Mouse (Mus musculus) right cerebral cortex, adult 2 months (tissue): ENCODE measurements around the gene Mllt3.

Source experiments
- DNase-seq, 2 experiments: peaks; one replicate each; pipeline ENCODE4 v3.0.0; 2021 to 2022; ENCODE audit warnings: low spot score in 2 of 2

The Mllt3 gene

GRCm38 (mm10) chr4:87826336-87826735 lies 206.8 kb downstream of the Mllt3 start:
- DNase-seq = no peak

GRCm38 (mm10) chr4:87823623-87824022 lies 209.5 kb downstream of the Mllt3 start:
- DNase-seq = no peak

GRCm38 (mm10) chr4:87823191-87823590 lies 210.0 kb downstream of the Mllt3 start:
- DNase-seq = no peak

- no peak for DNase-seq
Measured at GRCm38 (mm10) chr4:87820911-87821310, 212.3 kb downstream of the Mllt3 start.

DNA sequence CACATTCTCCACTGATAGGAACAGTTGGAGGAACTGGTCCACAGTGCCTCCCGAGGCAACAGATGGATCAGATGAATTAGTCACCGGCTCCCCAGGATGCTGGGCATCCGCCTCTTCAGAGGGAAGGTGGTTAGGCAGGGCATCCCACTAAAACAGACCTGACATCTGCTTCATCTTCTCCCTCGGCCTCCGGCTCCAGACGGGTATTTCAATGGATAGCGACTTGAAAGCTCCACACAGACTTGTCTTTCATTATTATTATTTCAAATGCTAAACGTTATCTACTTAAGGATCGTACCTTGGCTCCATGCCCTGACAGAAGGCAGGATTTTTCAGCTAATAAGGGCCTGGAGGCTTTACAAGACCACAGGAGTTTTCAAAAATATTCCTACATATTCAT lies 214.0 kb downstream of the Mllt3 start:
- peak; percentile 35 to 44 for DNase-seq

GRCm38 (mm10) chr4:87818276-87818675 lies 214.9 kb downstream of the Mllt3 start:
- no peak for DNase-seq

GRCm38 (mm10) chr4:87815465-87816108 lies 217.6 kb downstream of the Mllt3 start:
- DNase-seq = no peak

DNA sequence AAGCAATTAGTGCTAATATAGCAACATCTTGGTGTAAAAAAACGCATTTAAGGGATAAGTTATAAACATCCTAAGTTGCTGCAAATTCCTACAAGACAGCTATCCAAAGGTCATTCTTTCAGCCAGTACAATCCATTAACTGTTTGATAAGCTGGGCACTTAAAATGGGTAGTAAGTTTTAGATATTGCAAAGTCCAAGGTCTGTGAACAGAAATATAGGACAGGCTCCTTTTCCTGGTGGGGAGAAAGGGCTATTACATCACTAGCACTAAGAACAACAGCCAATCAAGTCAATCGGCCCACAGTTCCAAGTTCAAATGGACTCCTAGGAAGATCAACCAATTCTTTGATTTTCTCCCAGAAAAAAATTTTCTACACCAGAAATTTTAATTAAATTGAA lies 221.3 kb downstream of the Mllt3 start:
- DNase-seq = no peak

DNA sequence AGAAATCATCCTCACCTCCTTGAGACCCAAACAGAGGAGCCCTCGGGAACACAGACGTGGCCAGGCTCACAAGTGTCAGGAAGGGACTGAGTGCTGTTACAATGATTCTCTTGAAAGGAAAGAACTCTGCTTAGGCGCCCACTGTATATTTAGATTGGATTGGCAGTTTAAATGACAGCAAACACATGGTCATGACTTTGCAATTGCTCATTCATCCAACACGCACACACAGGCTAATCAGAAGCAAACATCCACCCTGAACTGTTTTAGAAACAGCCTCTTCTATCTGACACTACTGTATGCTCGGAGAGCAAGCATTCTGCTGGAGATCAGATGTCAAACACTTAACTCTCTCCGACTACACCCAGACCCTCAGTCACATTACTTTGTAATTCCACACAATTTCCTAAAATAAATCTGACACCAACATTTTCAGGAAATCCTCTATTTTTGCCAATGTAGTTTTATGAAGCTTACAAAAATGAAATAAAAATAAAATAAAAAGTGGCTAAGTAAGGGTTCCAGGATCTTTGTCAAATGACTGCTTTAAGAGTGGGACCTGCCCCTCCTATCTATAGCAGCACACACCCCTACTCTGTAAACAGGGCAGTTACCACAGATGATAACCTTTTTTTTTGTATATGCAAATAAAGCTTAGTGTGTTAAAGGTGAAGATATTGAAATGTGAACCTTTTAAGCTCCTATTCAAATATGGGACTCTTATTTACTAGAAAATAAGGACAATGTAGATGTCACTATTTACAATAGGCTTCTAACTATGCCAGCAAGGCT lies 226.8 kb downstream of the Mllt3 start:
- no peak for DNase-seq

DNA sequence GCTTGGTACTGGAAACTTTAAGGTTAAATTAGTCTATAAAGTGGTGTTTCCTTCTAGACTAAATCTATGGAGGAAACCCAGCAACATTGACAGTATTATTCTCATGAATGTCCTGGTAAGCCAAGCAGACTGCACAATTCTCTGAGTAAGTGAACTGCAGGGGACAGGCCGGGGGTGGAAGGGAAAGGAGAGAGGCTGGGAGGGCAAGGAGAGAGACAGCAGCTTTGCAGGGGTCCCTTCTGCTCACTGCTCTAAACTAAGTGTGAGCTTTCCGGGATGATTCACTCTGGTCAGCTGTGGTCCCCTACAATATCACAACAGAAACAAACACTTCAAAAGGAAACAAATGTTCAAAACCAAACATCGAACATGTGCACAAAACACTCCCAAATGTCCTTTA lies 228.6 kb downstream of the Mllt3 start:
- no peak for DNase-seq

DNA sequence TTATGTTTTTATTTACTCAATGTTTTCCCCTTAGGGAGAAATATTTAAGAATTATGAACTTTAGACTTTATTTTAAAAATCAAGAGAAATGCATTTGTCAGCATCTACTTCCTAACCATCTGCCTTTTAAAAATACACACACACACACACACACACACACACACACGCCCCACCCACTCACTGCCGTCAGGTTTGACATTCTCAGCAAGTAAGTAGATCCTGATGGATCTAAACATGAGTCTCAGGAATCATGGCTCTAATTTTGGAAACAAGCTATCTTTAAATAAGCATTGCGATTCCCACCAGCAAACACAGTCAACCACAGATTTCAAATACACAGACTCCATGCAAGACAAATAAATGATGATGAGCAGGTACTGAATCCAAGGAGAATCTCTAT lies 229.9 kb downstream of the Mllt3 start:
- peak; percentile 51 to 61 for DNase-seq

GRCm38 (mm10) chr4:87802140-87802539 lies 231.0 kb downstream of the Mllt3 start:
- no peak for DNase-seq

DNA sequence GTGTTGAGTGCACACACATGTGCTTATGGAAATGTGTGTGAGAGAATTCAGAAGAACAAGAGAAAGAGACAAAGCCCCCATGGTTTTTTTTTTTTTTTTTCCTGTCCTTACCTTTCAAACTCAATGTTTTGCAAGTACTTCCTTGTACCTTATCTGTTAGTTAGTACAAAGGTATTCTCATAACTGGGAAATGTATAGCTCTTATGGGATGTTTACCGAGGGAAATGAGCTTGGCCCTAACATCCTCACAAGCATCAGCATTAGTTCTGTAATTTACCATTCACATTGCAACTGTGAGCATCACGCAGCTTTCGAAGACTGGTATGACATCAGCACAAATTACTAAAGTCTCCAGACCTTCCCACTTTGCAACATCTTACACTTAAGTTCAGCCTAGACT lies 231.8 kb downstream of the Mllt3 start:
- no peak for DNase-seq

DNA sequence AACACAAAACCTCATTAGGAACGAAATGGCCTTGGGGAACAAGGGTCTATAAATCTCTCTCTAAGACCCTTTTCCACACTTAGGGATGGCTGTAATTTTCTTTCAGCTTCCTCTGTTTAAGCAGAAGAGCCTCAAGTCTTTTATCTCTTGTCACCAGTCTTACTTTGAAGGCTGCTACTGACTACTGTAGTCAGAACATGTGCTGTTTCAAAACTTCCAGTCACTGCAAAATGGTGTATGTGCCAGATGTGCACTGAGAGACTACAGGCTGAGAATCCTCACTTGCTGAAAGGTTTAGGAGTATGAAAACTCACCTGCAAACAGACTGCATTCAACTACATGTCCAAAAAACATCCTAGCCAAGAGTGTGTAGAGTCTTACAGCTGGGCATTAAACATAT lies 232.9 kb downstream of the Mllt3 start:
- DNase-seq = no peak

- DNase-seq = no peak
Measured at GRCm38 (mm10) chr4:87799418-87799817, 233.7 kb downstream of the Mllt3 start.

- no peak for DNase-seq
Measured at GRCm38 (mm10) chr4:87795261-87795660, 237.9 kb downstream of the Mllt3 start.

- DNase-seq = no peak
Measured at GRCm38 (mm10) chr4:87794216-87794615, 238.9 kb downstream of the Mllt3 start.

DNA sequence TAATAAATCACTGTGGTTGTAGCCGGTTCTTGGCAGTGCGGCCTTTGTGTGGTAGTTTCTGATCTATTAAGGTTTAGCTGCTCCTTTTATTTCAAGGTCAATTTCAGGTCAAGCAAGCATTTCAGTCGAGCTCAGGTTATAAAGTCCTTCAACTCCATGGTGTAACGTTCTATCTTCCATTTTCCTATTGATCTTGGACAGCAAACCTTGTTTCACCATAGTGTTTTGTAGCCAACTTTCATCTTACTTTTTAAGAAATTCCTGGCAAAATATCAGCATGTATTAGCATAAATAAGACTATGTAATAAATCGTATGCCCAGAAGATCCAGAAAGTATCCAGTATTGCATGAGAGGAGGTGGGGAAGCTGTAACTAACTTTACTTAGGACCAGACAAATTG lies 240.7 kb downstream of the Mllt3 start:
- no peak for DNase-seq

DNA sequence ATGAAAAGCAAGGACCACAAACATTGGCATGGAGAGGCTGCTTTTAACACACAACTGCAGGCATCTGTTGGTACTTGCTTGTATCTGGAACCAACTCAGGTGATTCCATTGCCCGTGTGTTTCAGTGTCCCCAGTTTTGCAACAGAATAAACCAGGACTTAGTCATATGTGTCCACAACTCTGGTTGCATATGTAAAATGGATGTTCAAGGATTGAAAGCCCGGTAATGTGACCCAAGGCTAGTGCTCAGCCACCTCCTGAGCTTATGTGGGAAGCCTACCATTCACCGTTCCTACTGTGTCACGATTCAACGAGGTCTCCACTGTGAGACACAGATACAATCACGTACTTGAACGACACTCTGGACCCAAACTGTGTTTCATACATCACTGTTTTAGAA lies 243.7 kb downstream of the Mllt3 start:
- DNase-seq = no peak

- DNase-seq = peak in 1 of 2 experiments; percentile 31
Measured at GRCm38 (mm10) chr4:87788691-87789090, 244.5 kb downstream of the Mllt3 start.

- peak; percentile 53 to 64 for DNase-seq
Measured at GRCm38 (mm10) chr4:87785132-87786074, 247.8 kb downstream of the Mllt3 start.

DNA sequence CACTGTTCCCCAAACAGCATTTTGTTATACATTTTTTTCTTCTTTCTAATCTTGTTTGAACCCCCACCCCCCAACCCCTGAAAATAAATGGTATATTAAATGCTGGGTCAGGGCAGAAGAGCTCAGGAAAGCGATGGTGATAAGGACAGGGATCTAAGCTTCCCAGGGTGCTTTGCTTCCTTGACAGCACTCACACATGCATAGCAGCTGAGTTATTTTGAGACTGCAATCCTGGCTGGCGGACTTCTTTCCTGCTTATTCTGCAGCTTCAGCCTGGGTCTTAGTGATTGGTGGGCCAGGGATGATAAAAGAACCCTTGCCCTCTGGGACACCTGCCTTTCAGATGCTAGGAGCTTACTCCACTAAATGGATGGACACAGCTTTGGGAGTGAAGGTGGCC lies 249.4 kb downstream of the Mllt3 start:
- no peak for DNase-seq
